Mouse (Mus musculus) urinary bladder, postnatal 14 days (tissue): ENCODE data around the gene Abcb1b.
"Not testable (repeated sequence)": the region's sequence is repeated elsewhere in the genome, so short reads cannot be mapped to it uniquely, and the experiment has no call there.

Experiments used
- DNase-seq: peaks from one replicate; pipeline ENCODE4 v3.0.0; 2021; ENCODE audit warnings: low spot score

Abcb1b gene

GRCm38 (mm10) chr5:8863580-8864337 lies 65.8 kb downstream of the Abcb1b start:
- DNase-seq: no peak

- not testable (repeated sequence) for DNase-seq
Measured at GRCm38 (mm10) chr5:8865630-8866029, 67.7 kb downstream of the Abcb1b start.

GRCm38 (mm10) chr5:8866366-8866765 lies 68.4 kb downstream of the Abcb1b start:
- DNase-seq: no peak

GRCm38 (mm10) chr5:8868019-8868418 lies 70.1 kb downstream of the Abcb1b start:
- DNase-seq: no peak

- DNase-seq: no peak
Measured at GRCm38 (mm10) chr5:8872979-8873915, 75.3 kb downstream of the Abcb1b start.

- no peak for DNase-seq
Measured at GRCm38 (mm10) chr5:8877086-8877485, 79.1 kb downstream of the Abcb1b start.

- no peak for DNase-seq
Measured at GRCm38 (mm10) chr5:8877800-8878199, 79.9 kb downstream of the Abcb1b start.

- DNase-seq: no peak
Measured at GRCm38 (mm10) chr5:8885837-8886236, 87.9 kb downstream of the Abcb1b start.

GRCm38 (mm10) chr5:8893300-8894103 lies 95.6 kb downstream of the Abcb1b start, which contains the start of gene Abcb4:
Gene Abcb4 (plus strand): TSS chr5:8893717.
- peak; percentile 8 for DNase-seq

- DNase-seq: no peak
Measured at GRCm38 (mm10) chr5:8894104-8894425, 96.1 kb downstream of the Abcb1b start.

GRCm38 (mm10) chr5:8894641-8895490 lies 96.9 kb downstream of the Abcb1b start:
- no peak for DNase-seq

- DNase-seq: no peak
Measured at GRCm38 (mm10) chr5:8896198-8896597, 98.3 kb downstream of the Abcb1b start.

GRCm38 (mm10) chr5:8898246-8898645 lies 100.3 kb downstream of the Abcb1b start:
- no peak for DNase-seq

GRCm38 (mm10) chr5:8901001-8901400 lies 103.1 kb downstream of the Abcb1b start:
- no peak for DNase-seq

- no peak for DNase-seq
Measured at GRCm38 (mm10) chr5:8902141-8902817, 104.3 kb downstream of the Abcb1b start.

GRCm38 (mm10) chr5:8904539-8904938 lies 106.6 kb downstream of the Abcb1b start:
- no peak for DNase-seq

GRCm38 (mm10) chr5:8911567-8912198 lies 113.7 kb downstream of the Abcb1b start:
- no peak for DNase-seq
